Mouse (Mus musculus): ENCODE measurements around the gene Mfap1a.

DNA sequence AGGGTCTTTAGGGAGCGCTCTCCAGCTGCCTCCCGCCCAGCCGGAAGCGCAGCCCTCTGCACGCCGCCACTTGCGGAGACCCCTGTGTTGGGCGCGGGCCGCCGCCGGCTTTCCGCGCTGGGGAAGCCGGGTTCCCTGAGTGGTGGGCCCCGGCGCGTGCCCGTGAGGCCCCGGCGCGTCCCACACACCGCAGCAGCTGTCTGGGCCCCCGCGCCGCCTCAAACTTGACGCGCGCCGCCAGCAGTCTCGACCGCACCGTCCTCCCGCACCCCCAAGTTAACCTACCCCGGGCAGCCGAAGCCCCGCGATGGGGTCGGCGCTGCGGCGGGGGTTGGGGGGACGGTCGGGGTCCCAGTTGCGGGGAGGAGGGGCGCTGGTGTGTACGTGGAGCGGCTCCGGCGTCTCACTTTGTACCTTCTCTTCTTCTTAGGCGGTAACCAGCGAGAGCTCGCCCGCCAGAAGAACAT lies 56.9 kb downstream of the Mfap1a start:
- TF ChIP-seq POLR2A (IDR thresholded peaks at IDR 0.05; ENCODE audit: insufficient read length, low read depth), result no peak
- no peak for TF ChIP-seq MAX (IDR thresholded peaks at IDR 0.05; ENCODE audit: low read depth)
- TF ChIP-seq MYOD1 (IDR thresholded peaks at IDR 0.05; ENCODE audit: control insufficient read depth in 1 of 3, insufficient read length in 2 of 3, low read depth in 2 of 3), result peak in 1 of 3 experiments; percentile 61
- TF ChIP-seq TCF12 (IDR thresholded peaks at IDR 0.05; ENCODE audit: insufficient read depth, poor library complexity, severe bottlenecking), result no peak
- TF ChIP-seq POLR2AphosphoS2 (IDR thresholded peaks at IDR 0.05; ENCODE audit: insufficient read length, low read depth), result no peak
- TF ChIP-seq CEBPB (IDR thresholded peaks at IDR 0.05; ENCODE audit: insufficient read depth, poor library complexity, severe bottlenecking), result no peak
- no peak for TF ChIP-seq E2F4 (IDR thresholded peaks at IDR 0.05; ENCODE audit: insufficient read depth)
- TF ChIP-seq USF1 (IDR thresholded peaks at IDR 0.05; ENCODE audit: low read depth), result no peak
- TF ChIP-seq TCF3 (IDR thresholded peaks at IDR 0.05; ENCODE audit: insufficient read length, low read depth), result no peak
- TF ChIP-seq MYOG (IDR thresholded peaks at IDR 0.05; ENCODE audit: control insufficient read depth in 1 of 3, insufficient read depth in 1 of 3, insufficient read length in 2 of 3, low read depth in 2 of 3), result peak in 2 of 3 experiments; percentile 31 to 51
